Mouse (Mus musculus): ENCODE results near the gene Hnf1a. TPM values are rescaled to one million over a fixed set of nuclear protein-coding genes. Genes with fewer than 3 reads are reported as not detected.
"Not testable (repeated sequence)": the region's sequence is repeated elsewhere in the genome, so short reads cannot be mapped to it uniquely, and the experiment has no call there.

Hnf1a gene
- polyA plus RNA-seq, 1 experiment from 2014 or later, result 0.06 TPM

GRCm38 (mm10) chr5:114933206-114933605 is 37.7 kb downstream of the Hnf1a start:
- Histone ChIP-seq H3K36me3 (ENCODE audit: poor library complexity, severe bottlenecking) (no peaks in the 10 kb centered on the region), H3K9ac (no peak overlapping the region), H3K4me2 (no peak overlapping the region), H3K4me3 (no peak overlapping the region), H3K27me3 (no peaks in the 10 kb centered on the region), H3K4me1 (peaks cover 6% of the 10 kb centered on the region; the same call in 1 of the 2 replicates), H3K27ac (no peak overlapping the region), H3K9me3 (replicated peaks) (no peaks in the 10 kb centered on the region)
- 83% methylated on average over 8 of the region's 8 CpGs for WGBS
- no peak for ATAC-seq

GRCm38 (mm10) chr5:114931626-114932025 is 39.3 kb downstream of the Hnf1a start:
- Histone ChIP-seq H3K4me3 (no peak overlapping the region), H3K9me3 (replicated peaks) (no peaks in the 10 kb centered on the region), H3K4me2 (no peak overlapping the region), H3K36me3 (ENCODE audit: poor library complexity, severe bottlenecking) (no peaks in the 10 kb centered on the region), H3K27ac (no peak overlapping the region), H3K27me3 (no peaks in the 10 kb centered on the region), H3K4me1 (peaks cover 6% of the 10 kb centered on the region; the same call in 1 of the 2 replicates), H3K9ac (no peak overlapping the region)
- WGBS, result 65% methylated on average over 5 of the region's 5 CpGs
- ATAC-seq, result no peak

- Histone ChIP-seq H3K36me3 (ENCODE audit: poor library complexity, severe bottlenecking) (no peaks in the 10 kb centered on the region), H3K4me3 (no peak overlapping the region), H3K4me1 (peaks cover 7% of the 10 kb centered on the region), H3K27ac (no peak overlapping the region), H3K9ac (no peak overlapping the region), H3K27me3 (no peaks in the 10 kb centered on the region), H3K4me2 (no peak overlapping the region), H3K9me3 (replicated peaks) (no peaks in the 10 kb centered on the region)
- WGBS, result 86% methylated on average over 9 of the region's 9 CpGs
- no peak for ATAC-seq
Measured at GRCm38 (mm10) chr5:114926753-114927152, 44.1 kb downstream of the Hnf1a start.

GRCm38 (mm10) chr5:114926153-114926684 is 44.7 kb downstream of the Hnf1a start:
- ATAC-seq, result no peak
- Histone ChIP-seq H3K4me3 (no peak overlapping the region), H3K9ac (no peak overlapping the region), H3K9me3 (replicated peaks) (no peaks in the 10 kb centered on the region), H3K27me3 (no peaks in the 10 kb centered on the region), H3K4me1 (peaks cover 7% of the 10 kb centered on the region), H3K4me2 (no peak overlapping the region), H3K27ac (no peak overlapping the region), H3K36me3 (ENCODE audit: poor library complexity, severe bottlenecking) (no peaks in the 10 kb centered on the region)
- WGBS, result 63% methylated on average over 1 of the region's 1 CpGs

GRCm38 (mm10) chr5:114922998-114923473 is 47.9 kb downstream of the Hnf1a start, which contains the start of gene Oasl1:
Oasl1 (plus strand) TSS chr5:114923240.
- no peak within 1 kb of the TSS for H3K4me3 ChIP-seq
- no peaks in the 10 kb centered on the region for H3K27me3 ChIP-seq
- 47% methylated on average over 15 of the region's 15 CpGs for WGBS
- no peaks in the 10 kb centered on the region for H3K9me3 ChIP-seq (replicated peaks)
- H3K4me2 ChIP-seq, result peak within 1 kb of the TSS; percentile 36
- no peaks in the 10 kb centered on the region for H3K36me3 ChIP-seq (ENCODE audit: poor library complexity, severe bottlenecking)
- H3K4me1 ChIP-seq, result peaks cover 7% of the 10 kb centered on the region
- H3K9ac ChIP-seq, result no peak within 1 kb of the TSS
- no peak for ATAC-seq
- H3K27ac ChIP-seq, result no peak within 1 kb of the TSS

GRCm38 (mm10) chr5:114922366-114922731 is 48.5 kb downstream of the Hnf1a start:
- no peak overlapping the region for H3K27ac ChIP-seq
- H3K4me3 ChIP-seq, result no peak overlapping the region
- WGBS, result 64% methylated on average over 10 of the region's 10 CpGs
- no peak for ATAC-seq
- no peak overlapping the region for H3K4me2 ChIP-seq
- H3K9me3 ChIP-seq (replicated peaks), result no peaks in the 10 kb centered on the region
- H3K4me1 ChIP-seq, result peaks cover 7% of the 10 kb centered on the region
- H3K27me3 ChIP-seq, result no peaks in the 10 kb centered on the region
- no peak overlapping the region for H3K9ac ChIP-seq
- H3K36me3 ChIP-seq (ENCODE audit: poor library complexity, severe bottlenecking), result no peaks in the 10 kb centered on the region

GRCm38 (mm10) chr5:114921551-114922365 is 49.1 kb downstream of the Hnf1a start:
- H3K4me3 ChIP-seq, result no peak overlapping the region
- 75% methylated on average over 19 of the region's 19 CpGs for WGBS
- no peak overlapping the region for H3K4me2 ChIP-seq
- ATAC-seq, result no peak
- no peak overlapping the region for H3K9ac ChIP-seq
- H3K9me3 ChIP-seq (replicated peaks), result no peaks in the 10 kb centered on the region
- peaks cover 7% of the 10 kb centered on the region for H3K4me1 ChIP-seq
- no peaks in the 10 kb centered on the region for H3K36me3 ChIP-seq (ENCODE audit: poor library complexity, severe bottlenecking)
- no peak overlapping the region for H3K27ac ChIP-seq
- no peaks in the 10 kb centered on the region for H3K27me3 ChIP-seq

- not testable (repeated sequence) for H3K9me3 ChIP-seq (replicated peaks); H3K9ac ChIP-seq; ATAC-seq; H3K4me2 ChIP-seq; H3K27me3 ChIP-seq; H3K4me3 ChIP-seq; H3K36me3 ChIP-seq (ENCODE audit: poor library complexity, severe bottlenecking); H3K4me1 ChIP-seq; H3K27ac ChIP-seq
- 87% methylated on average over 5 of the region's 5 CpGs for WGBS
Measured at GRCm38 (mm10) chr5:114917357-114917756, 53.5 kb downstream of the Hnf1a start.

GRCm38 (mm10) chr5:114916777-114917176 is 54.1 kb downstream of the Hnf1a start:
- H3K9ac ChIP-seq, result no peak overlapping the region
- H3K9me3 ChIP-seq (replicated peaks), result no peaks in the 10 kb centered on the region
- H3K27ac ChIP-seq, result no peak overlapping the region
- H3K4me3 ChIP-seq, result no peak overlapping the region
- no peaks in the 10 kb centered on the region for H3K4me1 ChIP-seq
- no peak overlapping the region for H3K4me2 ChIP-seq
- H3K36me3 ChIP-seq (ENCODE audit: poor library complexity, severe bottlenecking), result no peaks in the 10 kb centered on the region
- ATAC-seq, result no peak
- no peaks in the 10 kb centered on the region for H3K27me3 ChIP-seq
- WGBS, result 81% methylated on average over 4 of the region's 4 CpGs

GRCm38 (mm10) chr5:114915854-114916253 is 55.0 kb downstream of the Hnf1a start:
- WGBS, result 76% methylated on average over 5 of the region's 5 CpGs
- Histone ChIP-seq H3K4me3 (no peak overlapping the region), H3K9ac (no peak overlapping the region)

GRCm38 (mm10) chr5:114914855-114915254 is 56.0 kb downstream of the Hnf1a start:
- Histone ChIP-seq H3K27ac (no peak overlapping the region), H3K4me2 (no peak overlapping the region), H3K27me3 (no peaks in the 10 kb centered on the region), H3K4me1 (no peaks in the 10 kb centered on the region), H3K9me3 (replicated peaks) (no peaks in the 10 kb centered on the region), H3K9ac (no peak overlapping the region), H3K4me3 (no peak overlapping the region), H3K36me3 (ENCODE audit: poor library complexity, severe bottlenecking) (no peaks in the 10 kb centered on the region)
- ATAC-seq, result no peak
- 78% methylated on average over 8 of the region's 8 CpGs for WGBS

More at GRCm38 (mm10) chr5:114915854-114916253, 55.0 kb downstream of the Hnf1a start:
- no peak overlapping the region for H3K4me2 ChIP-seq
- ATAC-seq, result no peak
- H3K27ac ChIP-seq, result no peak overlapping the region
- H3K27me3 ChIP-seq, result no peaks in the 10 kb centered on the region
- H3K4me1 ChIP-seq, result no peaks in the 10 kb centered on the region
- H3K36me3 ChIP-seq (ENCODE audit: poor library complexity, severe bottlenecking), result no peaks in the 10 kb centered on the region
- H3K9me3 ChIP-seq (replicated peaks), result no peaks in the 10 kb centered on the region

- Histone ChIP-seq H3K4me1 (no peaks in the 10 kb centered on the region), H3K9me3 (replicated peaks) (no peaks in the 10 kb centered on the region), H3K27ac (no peak overlapping the region), H3K27me3 (no peaks in the 10 kb centered on the region), H3K4me2 (no peak overlapping the region), H3K9ac (no peak overlapping the region), H3K4me3 (no peak overlapping the region), H3K36me3 (ENCODE audit: poor library complexity, severe bottlenecking) (no peaks in the 10 kb centered on the region)
- no peak for ATAC-seq
- 74% methylated on average over 4 of the region's 4 CpGs for WGBS
Measured at GRCm38 (mm10) chr5:114913686-114914085, 57.2 kb downstream of the Hnf1a start.
